Mouse (Mus musculus): ENCODE measurements around the gene Wnk4.
A peak's percentile ranks its signal among the peaks of the same experiment; 100 is the strongest.

Wnk4 gene

GRCm38 (mm10) chr11:101275309-101275708 lies 14.9 kb downstream of the Wnk4 start:
- no peak for DNase-seq (ENCODE audit: low spot score in 2 of 2)

- no peak for DNase-seq (ENCODE audit: low spot score in 2 of 2)
These were observed 16.1 kb downstream of the Wnk4 start for GRCm38 (mm10) chr11:101276319-101277070.

GRCm38 (mm10) chr11:101277381-101278222 lies 17.2 kb downstream of the Wnk4 start:
- DNase-seq (ENCODE audit: low spot score in 2 of 2): no peak

- DNase-seq (ENCODE audit: low spot score in 2 of 2): peak; percentile 86 to 87
These were observed 18.1 kb downstream of the Wnk4 start, which contains the start of the genes Cntd1 and Coa3 for GRCm38 (mm10) chr11:101278223-101279192. TSS of gene Cntd1 (plus strand) at chr11:101279012. TSS of gene Coa3 (minus strand) at chr11:101279114.

- DNase-seq (ENCODE audit: low spot score in 2 of 2): no peak
These were observed 18.8 kb downstream of the Wnk4 start for GRCm38 (mm10) chr11:101279193-101279569.

GRCm38 (mm10) chr11:101280837-101281236 lies 20.5 kb downstream of the Wnk4 start:
- DNase-seq (ENCODE audit: low spot score in 2 of 2): no peak

- no peak for DNase-seq (ENCODE audit: low spot score in 2 of 2)
These were observed 22.5 kb downstream of the Wnk4 start for GRCm38 (mm10) chr11:101282896-101283295.

GRCm38 (mm10) chr11:101283805-101284204 lies 23.4 kb downstream of the Wnk4 start:
- DNase-seq (ENCODE audit: low spot score in 2 of 2): no peak

- peak; percentile 32 to 40 for DNase-seq (ENCODE audit: low spot score in 2 of 2)
These were observed 26.9 kb downstream of the Wnk4 start for GRCm38 (mm10) chr11:101287306-101287705.

- DNase-seq (ENCODE audit: low spot score in 2 of 2): no peak
These were observed 30.9 kb downstream of the Wnk4 start for GRCm38 (mm10) chr11:101291231-101291630.

GRCm38 (mm10) chr11:101295191-101295590 lies 34.8 kb downstream of the Wnk4 start:
- no peak for DNase-seq (ENCODE audit: low spot score in 2 of 2)

- no peak for DNase-seq (ENCODE audit: low spot score in 2 of 2)
These were observed 40.5 kb downstream of the Wnk4 start for GRCm38 (mm10) chr11:101300881-101301280.

- no peak for DNase-seq (ENCODE audit: low spot score in 2 of 2)
These were observed 41.1 kb downstream of the Wnk4 start for GRCm38 (mm10) chr11:101301299-101302003.

GRCm38 (mm10) chr11:101302004-101302798 lies 41.8 kb downstream of the Wnk4 start, which contains the start of gene Becn1:
TSS of gene Becn1 (minus strand) at chr11:101302286.
- DNase-seq (ENCODE audit: low spot score in 2 of 2): peak; percentile 93 to 94

- no peak for DNase-seq (ENCODE audit: low spot score in 2 of 2)
These were observed 47.4 kb downstream of the Wnk4 start for GRCm38 (mm10) chr11:101307744-101308143.

GRCm38 (mm10) chr11:101311083-101311482 lies 50.7 kb downstream of the Wnk4 start:
- no peak for DNase-seq (ENCODE audit: low spot score in 2 of 2)

- DNase-seq (ENCODE audit: low spot score in 2 of 2): no peak
These were observed 51.8 kb downstream of the Wnk4 start for GRCm38 (mm10) chr11:101312150-101312549.

GRCm38 (mm10) chr11:101314567-101314966 lies 54.2 kb downstream of the Wnk4 start:
- no peak for DNase-seq (ENCODE audit: low spot score in 2 of 2)

GRCm38 (mm10) chr11:101315082-101315650 lies 54.8 kb downstream of the Wnk4 start:
- DNase-seq (ENCODE audit: low spot score in 2 of 2): no peak

Measured in heart, adult 9 months (tissue).